Mouse (Mus musculus): ENCODE results near the gene Pnldc1.
A peak's percentile ranks its signal among the peaks of the same experiment; 100 is the strongest.
"Not testable (repeated sequence)": the region's sequence is repeated elsewhere in the genome, so short reads cannot be mapped to it uniquely, and the experiment has no call there.

Pnldc1 gene

DNA sequence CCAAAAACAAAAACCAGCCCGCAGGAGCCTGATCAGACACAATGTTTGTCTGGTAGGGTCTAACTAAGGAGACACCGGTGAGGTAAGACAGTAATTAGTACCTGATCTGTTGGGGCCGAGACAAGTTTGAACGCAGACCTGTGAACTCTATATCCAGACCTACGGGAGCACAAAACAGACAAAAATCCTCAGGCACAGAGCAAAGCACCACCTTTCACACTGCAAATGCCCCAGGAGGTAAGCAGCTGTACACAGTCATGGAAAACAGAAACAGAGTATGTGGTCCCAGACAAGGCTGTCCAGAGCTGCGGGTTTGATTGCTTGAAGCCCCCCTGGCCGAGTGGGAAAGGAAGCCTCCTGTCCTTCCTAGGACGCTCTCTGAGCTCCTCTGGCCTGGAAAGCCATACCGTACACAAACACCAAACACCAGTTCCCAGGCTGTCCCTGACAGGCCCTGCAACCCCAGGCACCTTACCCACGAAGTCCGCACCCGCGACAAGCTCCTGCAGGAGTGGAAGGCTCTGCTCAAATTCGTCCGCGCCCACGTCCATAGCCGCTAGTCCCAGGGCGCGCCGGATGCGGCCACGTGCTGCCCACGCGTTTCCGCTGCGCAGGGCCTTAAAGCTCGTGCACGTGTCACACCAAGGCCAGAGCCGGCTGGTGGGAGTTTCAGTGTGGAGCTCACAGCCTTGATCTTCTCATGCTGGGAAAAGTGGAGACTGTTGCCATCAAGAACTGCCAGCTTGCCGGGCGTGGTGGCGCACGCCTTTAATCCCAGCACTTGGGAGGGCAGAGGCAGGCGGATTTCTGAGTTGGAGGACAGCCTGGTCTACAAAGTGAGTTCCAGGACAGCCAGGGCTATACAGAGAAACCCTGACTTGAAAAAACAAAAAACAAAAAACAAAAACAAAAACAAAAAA, at the start of gene Pnldc1:
Gene Pnldc1, minus strand, starts transcription at position 870 of the 920 bp plus-strand sequence.
- DNase-seq, result no peak

- not testable (repeated sequence) for DNase-seq
Observed at GRCm38 (mm10) chr17:12959377-12959776, 49.3 kb upstream of the Pnldc1 start.

GRCm38 (mm10) chr17:12956664-12957063, 46.6 kb upstream of the Pnldc1 start:
- no peak for DNase-seq

GRCm38 (mm10) chr17:12949669-12950068, 39.6 kb upstream of the Pnldc1 start:
- DNase-seq, result no peak

DNA sequence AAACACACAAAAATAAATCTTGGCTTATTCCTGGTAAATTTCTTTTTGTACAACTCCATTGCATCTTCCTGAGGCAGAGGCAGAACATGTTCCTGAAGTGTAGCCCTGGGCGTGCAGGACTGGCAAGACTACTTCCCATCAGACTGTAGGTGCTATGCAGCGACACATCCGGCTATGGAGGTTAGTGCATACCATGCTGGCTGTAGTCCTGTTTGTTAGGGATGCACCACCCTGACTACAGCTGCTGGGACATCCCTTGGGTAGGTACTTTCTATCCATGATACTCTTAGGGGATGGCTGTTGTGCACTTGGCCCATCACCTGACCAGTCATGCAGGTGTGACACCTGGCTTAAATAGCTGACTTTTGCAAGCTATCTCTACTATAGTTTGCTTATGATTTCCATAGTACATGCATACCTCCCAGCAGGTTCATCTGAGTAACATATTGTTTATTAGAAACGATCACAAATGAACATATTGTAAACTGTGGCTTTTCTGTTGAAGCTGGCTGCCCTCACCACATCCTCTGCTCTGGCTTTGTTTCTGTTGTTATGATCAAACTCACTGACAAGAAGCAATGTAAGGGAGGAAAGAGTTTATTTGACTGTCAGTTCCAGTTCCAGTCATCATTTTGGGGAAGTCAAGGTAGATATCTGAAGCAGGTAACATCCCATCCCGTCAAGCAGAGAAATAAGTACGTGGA, 32.6 kb upstream of the Pnldc1 start:
- no peak for DNase-seq

DNA sequence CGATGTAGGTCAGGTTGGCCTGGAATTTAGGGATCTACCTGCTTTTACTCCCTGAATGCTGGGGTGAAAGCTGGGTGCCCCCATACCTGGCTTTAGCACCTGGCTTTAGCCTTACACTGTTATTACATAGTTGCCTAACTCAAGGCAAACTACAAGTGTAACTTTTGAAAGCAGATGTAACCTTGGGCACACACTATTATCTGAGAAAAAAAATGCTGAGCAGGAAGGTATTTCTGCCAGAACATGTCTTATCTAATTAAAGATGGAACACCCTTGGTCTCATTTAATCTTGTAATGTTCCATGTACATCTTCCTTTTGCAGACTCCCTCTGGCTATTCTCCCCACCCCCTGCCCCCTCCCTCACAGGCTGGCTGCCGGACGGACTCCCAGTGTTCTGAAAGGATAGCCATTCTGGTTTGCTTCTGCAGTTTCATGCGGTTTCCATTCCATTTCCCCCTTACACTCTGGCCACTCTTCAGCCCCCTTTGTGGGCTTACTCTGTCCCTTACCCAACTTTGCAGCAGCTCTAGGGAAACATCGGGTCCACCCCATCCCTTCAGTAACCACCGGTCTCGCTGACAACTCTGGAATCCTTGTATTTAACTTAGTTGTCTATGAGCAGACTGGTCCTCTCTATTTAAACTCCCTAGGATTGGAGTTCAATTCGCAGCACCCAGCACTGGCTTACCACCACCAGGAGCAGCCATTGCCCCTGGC, 31.7 kb upstream of the Pnldc1 start:
- DNase-seq, result no peak

GRCm38 (mm10) chr17:12940151-12940805, 30.2 kb upstream of the Pnldc1 start, which contains the start of gene Acat3:
TSS of gene Acat3 (minus strand) at chr17:12940600.
- no peak for DNase-seq

- DNase-seq, result not testable (repeated sequence)
Observed at GRCm38 (mm10) chr17:12939377-12940148, 29.5 kb upstream of the Pnldc1 start.

- DNase-seq, result no peak
Observed at GRCm38 (mm10) chr17:12938077-12938476, 28.0 kb upstream of the Pnldc1 start.

DNA sequence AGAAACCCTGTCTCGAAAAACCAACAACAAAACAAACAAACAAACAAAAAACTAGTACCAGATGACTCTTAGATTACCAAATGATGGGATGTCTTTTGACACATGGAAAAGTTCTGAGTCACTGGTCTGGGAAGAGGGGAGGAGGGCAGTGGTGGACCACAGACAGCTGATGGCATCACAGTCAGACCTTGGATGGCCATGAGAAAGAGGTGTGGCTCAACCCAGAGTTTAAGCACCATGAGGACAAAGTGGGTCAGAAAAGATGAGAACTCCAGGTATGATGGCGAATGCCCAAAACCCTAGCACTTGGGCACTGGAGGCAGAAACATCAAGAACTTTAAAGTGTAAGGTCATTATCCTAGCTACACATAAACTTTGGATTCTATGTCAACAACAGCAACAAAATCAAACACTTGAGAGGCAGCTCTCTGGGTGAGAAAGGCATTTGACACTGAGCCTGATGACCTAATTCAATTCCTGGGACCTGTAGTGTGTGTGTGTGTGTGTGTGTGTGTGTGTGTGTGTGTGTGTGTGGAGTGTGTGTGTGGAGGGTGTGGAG, 27.5 kb upstream of the Pnldc1 start:
- DNase-seq, result no peak

DNA sequence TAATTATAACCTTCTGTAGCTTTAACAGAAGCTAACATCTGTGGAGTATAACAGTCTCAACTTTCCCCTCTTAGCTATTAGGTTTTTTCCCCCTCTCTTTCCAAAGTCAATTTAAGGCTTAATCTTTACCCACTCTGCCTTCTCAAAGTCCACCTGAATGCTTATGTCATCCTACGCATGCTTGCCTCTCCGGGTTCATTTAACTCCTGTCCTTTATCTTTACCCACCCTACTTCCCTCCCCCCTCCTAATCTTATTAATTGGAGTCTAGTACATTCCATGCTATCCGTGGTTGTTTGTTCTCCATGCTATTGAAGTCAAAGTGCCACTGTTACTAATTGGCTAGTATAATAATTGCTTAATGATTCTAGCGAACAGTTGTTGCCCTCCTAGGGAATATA, 25.7 kb upstream of the Pnldc1 start:
- no peak for DNase-seq

DNA sequence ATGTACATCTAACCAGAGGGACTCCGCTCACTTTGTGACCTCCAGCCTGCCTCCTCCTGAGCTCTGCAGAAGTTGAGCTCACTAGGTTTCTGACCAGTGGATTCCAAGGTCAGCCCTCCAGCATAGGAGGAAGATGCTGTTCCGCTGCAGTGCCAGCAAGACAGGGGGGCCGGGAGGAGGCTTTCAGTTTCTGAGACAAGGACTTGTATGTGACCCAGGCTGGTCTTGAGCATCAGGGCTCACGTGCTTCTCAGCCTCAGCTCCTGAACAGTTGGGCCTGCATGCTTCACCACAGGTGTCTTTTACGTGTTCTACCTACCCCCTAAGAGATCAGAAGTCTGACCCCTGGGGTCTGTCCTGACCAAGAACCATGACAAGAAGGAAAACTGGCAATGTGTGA, 21.5 kb upstream of the Pnldc1 start:
- DNase-seq, result not testable (repeated sequence)

GRCm38 (mm10) chr17:12925703-12926180, 15.7 kb upstream of the Pnldc1 start:
- no peak for DNase-seq

GRCm38 (mm10) chr17:12925001-12925400, 15.0 kb upstream of the Pnldc1 start:
- DNase-seq, result no peak

DNA sequence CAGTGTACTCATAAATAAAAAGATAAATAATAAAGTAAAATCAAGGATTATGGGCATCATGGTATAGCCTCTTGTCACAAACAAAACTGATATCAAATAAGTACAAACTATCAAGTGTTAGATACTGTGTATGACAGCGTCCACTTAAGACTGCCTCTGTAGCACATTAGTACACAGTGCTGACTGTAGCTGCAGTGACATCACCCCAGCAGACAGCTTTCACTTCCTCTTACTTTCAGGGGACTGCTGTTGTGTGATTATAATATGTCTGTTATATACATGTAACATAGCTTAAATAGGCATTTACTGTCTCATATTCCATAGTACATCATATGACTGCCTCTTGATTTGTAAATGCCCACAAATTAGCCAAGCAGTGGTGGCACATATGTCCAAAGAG, 11.0 kb upstream of the Pnldc1 start:
- DNase-seq, result no peak

DNA sequence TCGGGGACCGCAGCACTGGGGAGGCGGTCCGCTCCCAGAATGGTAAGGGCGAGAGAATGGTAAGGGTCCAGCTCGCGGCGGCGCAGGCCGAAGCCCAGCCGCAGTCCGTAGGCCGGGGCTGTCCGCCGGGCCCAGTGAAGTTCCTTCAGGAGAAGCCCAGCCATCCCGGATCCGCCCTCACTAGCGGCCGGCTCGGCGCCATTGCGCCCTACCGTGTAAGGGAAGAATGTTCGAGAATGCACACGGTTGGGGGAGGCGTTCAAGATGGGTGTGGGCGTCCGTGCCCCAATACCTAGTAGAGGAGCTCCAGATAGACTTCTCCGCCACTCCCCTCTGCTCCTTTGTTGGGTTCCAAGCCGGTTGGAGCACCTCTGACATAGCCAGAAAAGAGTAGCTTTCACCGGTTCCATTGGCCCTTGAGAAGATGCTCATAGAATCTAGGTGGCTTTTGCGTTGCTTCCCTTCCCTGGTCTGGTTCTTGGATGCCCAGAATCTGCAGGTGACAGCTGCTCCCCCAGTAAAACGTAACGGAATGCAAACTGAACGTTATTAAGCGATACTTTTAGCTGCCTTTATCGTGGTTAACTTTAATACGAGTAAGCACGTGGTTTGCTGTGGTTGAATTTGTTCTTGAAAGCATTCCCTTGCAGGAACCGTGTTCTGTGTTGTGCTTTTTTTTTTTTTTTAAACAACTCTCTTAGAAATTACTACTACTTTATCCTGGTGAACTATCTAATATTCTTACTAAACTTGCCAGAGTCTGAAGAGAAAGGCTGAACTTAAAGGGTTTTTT, 6.8 kb upstream of the Pnldc1 start:
- DNase-seq, result peak; percentile 72

DNA sequence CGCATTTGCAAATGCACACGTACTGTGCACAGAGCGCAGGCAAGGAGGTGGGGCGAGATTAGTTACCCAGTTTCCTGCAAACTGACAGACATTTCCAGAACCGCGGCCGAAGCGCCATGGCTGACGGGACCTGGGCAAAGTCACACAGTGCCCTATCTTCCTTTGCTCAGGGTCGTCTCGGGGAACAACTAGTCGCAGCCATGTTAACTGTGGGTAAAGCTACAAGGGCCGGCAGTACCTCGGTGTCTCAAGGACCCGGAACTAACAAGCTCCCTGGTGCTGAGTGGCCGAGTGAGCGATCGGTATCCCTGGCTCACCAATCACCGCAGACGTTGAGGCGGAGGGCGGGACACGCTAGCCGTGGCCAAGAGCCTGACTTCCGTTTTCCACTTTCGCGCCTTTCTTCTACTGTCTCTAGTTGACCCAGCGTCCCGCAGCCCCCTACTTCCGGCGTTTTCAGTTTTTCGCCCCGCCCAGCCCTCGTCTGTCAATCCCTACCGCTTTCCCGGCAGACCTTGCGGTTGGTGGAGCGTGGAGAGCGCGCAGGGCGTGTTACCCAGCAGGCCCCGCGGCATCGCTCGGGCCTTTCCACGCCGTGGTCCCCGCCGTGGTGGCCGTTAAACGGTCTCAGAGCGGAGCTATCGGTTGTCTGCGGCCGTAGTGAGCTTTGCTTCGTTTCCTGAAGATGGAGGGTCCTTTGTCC, 6.0 kb upstream of the Pnldc1 start, which contains the start of gene Mrpl18:
Gene Mrpl18, minus strand, starts transcription at position 465 of the 703 bp plus-strand sequence.
- DNase-seq, result peak; percentile 97

DNA sequence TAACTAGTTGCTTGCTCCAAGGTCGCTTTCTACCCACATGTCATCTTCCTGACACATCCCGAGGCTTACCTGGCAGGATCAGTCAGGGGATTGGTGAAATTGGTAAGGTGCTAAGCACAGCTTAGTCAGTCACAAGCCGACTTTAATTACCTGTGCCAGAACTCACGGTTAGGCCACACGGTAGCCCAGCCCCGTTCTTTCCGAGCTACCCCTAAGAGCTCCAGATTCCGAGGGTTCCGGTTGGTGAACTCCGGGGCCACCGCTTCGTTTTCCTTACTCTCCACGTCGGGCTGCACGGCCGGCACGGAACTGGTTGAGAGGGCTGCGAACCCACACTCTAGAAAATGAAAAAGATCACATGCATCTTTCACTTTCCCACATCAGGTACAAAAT, 5.5 kb upstream of the Pnldc1 start, which contains the start of gene Tcp1:
Gene Tcp1, plus strand, starts transcription at position 214 of the 393 bp plus-strand sequence.
- DNase-seq, result no peak

GRCm38 (mm10) chr17:12910391-12910790, 361 bp upstream of the Pnldc1 start:
- DNase-seq, result no peak

GRCm38 (mm10) chr17:12906436-12906835, 3.6 kb downstream of the Pnldc1 start:
- DNase-seq, result no peak
